In the genomic region with DNA sequence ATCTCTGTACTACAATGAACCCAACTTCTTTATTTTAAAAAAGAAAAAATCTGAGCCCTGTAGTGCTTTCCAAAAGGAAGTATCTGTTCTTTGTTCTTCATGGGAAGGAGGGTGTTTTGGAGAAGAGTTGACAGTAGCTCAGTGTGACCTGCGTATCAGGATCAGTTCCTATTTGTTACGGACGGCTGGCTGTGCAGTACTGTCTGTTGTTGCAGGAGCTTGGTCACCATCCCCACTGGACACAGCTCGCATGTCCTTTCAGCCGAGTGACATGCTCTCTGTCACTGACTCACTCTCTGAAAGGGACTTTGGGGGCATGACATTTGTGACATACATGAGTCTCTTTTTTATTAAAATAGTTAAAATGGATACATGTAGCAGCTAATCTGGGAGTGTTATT, we compare ENCODE assay signal across 14 mouse cellular contexts. TPM values are rescaled to one million over a fixed set of nuclear protein-coding genes. Genes with fewer than 3 reads are reported as not detected.
DNase-seq lines count a peak whose midpoint lies in the region; ATAC-seq and TF ChIP-seq lines count a peak whose summit lies in the region.
"Had no signal": no experiment of that assay in that cellular context is flagged by ENCODE, and none has a peak within 500 bp of the region (broad histone marks: within the 10 kb centered on the region; RNA-seq: fewer than 3 reads in every experiment).

No protein-coding gene starts in this region.

- TF ChIP-seq CTCF in stomach, postnatal 0 days (IDR thresholded peaks at IDR 0.05; ENCODE audit: low read depth) = no peak

- ATAC-seq in hindbrain, embryonic 15.5 days (ENCODE audit: low FRiP score, low read depth) = no peak
- ATAC-seq in hindbrain, embryonic 16.5 days = no peak
- ATAC-seq in midbrain, embryonic 11.5 days (ENCODE audit: low FRiP score) = no peak
- 0 out of 2 replicates have a peak, but pooled peaks have one; percentile 3 for ATAC-seq in stomach, postnatal 0 days (ENCODE audit: low FRiP score, low TSS enrichment)

- 39% methylated on average over 5 of the region's 5 CpGs for WGBS in hindbrain, embryonic 15.5 days
- 37% methylated on average over 5 of the region's 5 CpGs for WGBS in hindbrain, embryonic 16.5 days
- 51% methylated on average over 5 of the region's 5 CpGs for WGBS in midbrain, embryonic 11.5 days
- WGBS in midbrain, embryonic 10.5 days = 56% methylated on average over 5 of the region's 5 CpGs
- 53% methylated on average over 5 of the region's 5 CpGs for WGBS in stomach, postnatal 0 days

- no peak overlapping the region for H3K4me2 ChIP-seq in hindbrain, embryonic 15.5 days
- no peak overlapping the region for H3K4me2 ChIP-seq in hindbrain, embryonic 16.5 days (ENCODE audit: low read length)
- H3K4me2 ChIP-seq in midbrain, embryonic 11.5 days = no peak overlapping the region
- no peak overlapping the region for H3K4me2 ChIP-seq in stomach, postnatal 0 days (replicated peaks; ENCODE audit: low read depth)
- H3K4me2 ChIP-seq: limb, embryonic 15.5 days had no signal

- H3K9ac ChIP-seq in hindbrain, embryonic 15.5 days = no peak overlapping the region
- no peak overlapping the region for H3K9ac ChIP-seq in hindbrain, embryonic 16.5 days (ENCODE audit: low read depth, low read length)
- H3K9ac ChIP-seq in midbrain, embryonic 11.5 days (ENCODE audit: low read length) = no peak overlapping the region
- H3K9ac ChIP-seq in stomach, postnatal 0 days (ENCODE audit: low read length) = no peak overlapping the region
- H3K9ac ChIP-seq: limb, embryonic 15.5 days had no signal

- H3K9me3 ChIP-seq in hindbrain, embryonic 15.5 days = no peaks in the 10 kb centered on the region
- H3K9me3 ChIP-seq in hindbrain, embryonic 16.5 days (ENCODE audit: control insufficient read depth, low read length) = no peaks in the 10 kb centered on the region
- no peaks in the 10 kb centered on the region for H3K9me3 ChIP-seq in midbrain, embryonic 11.5 days (ENCODE audit: control insufficient read depth, low read length)
- no peaks in the 10 kb centered on the region for H3K9me3 ChIP-seq in midbrain, embryonic 10.5 days (replicated peaks)
- H3K9me3 ChIP-seq in stomach, postnatal 0 days (ENCODE audit: control insufficient read depth, low read length) = no peaks in the 10 kb centered on the region
- H3K9me3 ChIP-seq: limb, embryonic 15.5 days had no signal

- TF ChIP-seq EP300 in stomach, postnatal 0 days (optimal IDR thresholded peaks at IDR 0.05) = no peak

- no peaks in the 10 kb centered on the region for H3K36me3 ChIP-seq in hindbrain, embryonic 15.5 days
- H3K36me3 ChIP-seq in hindbrain, embryonic 16.5 days (ENCODE audit: control insufficient read depth, insufficient read depth, low read length) = no peaks in the 10 kb centered on the region
- H3K36me3 ChIP-seq in midbrain, embryonic 11.5 days (ENCODE audit: control insufficient read depth, insufficient read depth, low read length) = no peaks in the 10 kb centered on the region
- H3K36me3 ChIP-seq in midbrain, embryonic 10.5 days = no peaks in the 10 kb centered on the region
- H3K36me3 ChIP-seq in stomach, postnatal 0 days (ENCODE audit: control insufficient read depth, insufficient read depth, low read length) = no peaks in the 10 kb centered on the region

- 0 out of 2 replicates have a peak overlapping the region, but pooled peaks have one; percentile 8 for H3K27ac ChIP-seq in hindbrain, embryonic 15.5 days (replicated peaks)
- no peak overlapping the region for H3K27ac ChIP-seq in hindbrain, embryonic 16.5 days (ENCODE audit: low read depth, low read length)
- H3K27ac ChIP-seq in midbrain, embryonic 11.5 days (ENCODE audit: low read depth, low read length) = no peak overlapping the region
- no peak overlapping the region for H3K27ac ChIP-seq in midbrain, embryonic 10.5 days (replicated peaks)
- H3K27ac ChIP-seq in stomach, postnatal 0 days (replicated peaks) = 0 out of 2 replicates have a peak overlapping the region, but pooled peaks have one; percentile 5
- H3K27ac ChIP-seq: limb, embryonic 15.5 days had no signal

- no peaks in the 10 kb centered on the region for H3K27me3 ChIP-seq in hindbrain, embryonic 15.5 days
- H3K27me3 ChIP-seq in hindbrain, embryonic 16.5 days (replicated peaks; ENCODE audit: control insufficient read depth, insufficient read depth, low read length) = no peaks in the 10 kb centered on the region
- H3K27me3 ChIP-seq in midbrain, embryonic 11.5 days (ENCODE audit: control insufficient read depth, insufficient read depth, low read length) = no peaks in the 10 kb centered on the region
- H3K27me3 ChIP-seq in midbrain, embryonic 10.5 days (ENCODE audit: low read depth, poor library complexity, severe bottlenecking) = no peaks in the 10 kb centered on the region
- no peaks in the 10 kb centered on the region for H3K27me3 ChIP-seq in stomach, postnatal 0 days (ENCODE audit: control insufficient read depth, insufficient read depth, low read length)
- H3K27me3 ChIP-seq: limb, embryonic 15.5 days had no signal

- H3K4me1 ChIP-seq in hindbrain, embryonic 15.5 days (replicated peaks) = peaks cover 17% of the 10 kb centered on the region
- H3K4me1 ChIP-seq in hindbrain, embryonic 16.5 days (ENCODE audit: control insufficient read depth, insufficient read depth, low read depth, low read length) = peaks cover 9% of the 10 kb centered on the region
- peaks cover 5% of the 10 kb centered on the region; the same call in 1 of the 2 replicates for H3K4me1 ChIP-seq in midbrain, embryonic 11.5 days (ENCODE audit: control insufficient read depth, insufficient read depth, low read length)
- H3K4me1 ChIP-seq in midbrain, embryonic 10.5 days = peaks cover 13% of the 10 kb centered on the region
- H3K4me1 ChIP-seq in stomach, postnatal 0 days (replicated peaks; ENCODE audit: control insufficient read depth, insufficient read depth) = peaks cover 2% of the 10 kb centered on the region; the same call in 1 of the 2 replicates

- DNase-seq in cerebellum, adult 11-12 months = peak; percentile 54
- DNase-seq in cerebellum, adult 11 months = no peak
- DNase-seq in midbrain, embryonic 11.5 days (ENCODE audit: low spot score, missing footprints) = peak; percentile 83
- no peak for DNase-seq in midbrain, embryonic 10.5 days (ENCODE audit: low spot score)
- DNase-seq in stomach, postnatal 0 days (ENCODE audit: low spot score) = no peak
- DNase-seq in adrenal gland, adult 8-10 months = no peak
- DNase-seq: embryo, embryonic 11 days; kidney, adult 9 months; layer of hippocampus, postnatal 36 days; lung, postnatal 36 days; spleen, adult 18-20 months had no signal

- no peak overlapping the region for H3K4me3 ChIP-seq in hindbrain, embryonic 15.5 days
- no peak overlapping the region for H3K4me3 ChIP-seq in hindbrain, embryonic 16.5 days (ENCODE audit: low read length)
- no peak overlapping the region for H3K4me3 ChIP-seq in midbrain, embryonic 11.5 days (ENCODE audit: low read depth, low read length)
- H3K4me3 ChIP-seq in midbrain, embryonic 10.5 days = no peak overlapping the region
- H3K4me3 ChIP-seq in stomach, postnatal 0 days (ENCODE audit: low read depth, low read length) = no peak overlapping the region
- H3K4me3 ChIP-seq: limb, embryonic 15.5 days had no signal

RNA-seq across cellular contexts. Expression of gene Pkp4, which starts 47.1 kb away (rescaled TPM):
- polyA plus RNA-seq in hindbrain, embryonic 15.5 days (2015; fragmentation: Nextera tagmentation; extraction: Ambion mirVana) = 24.7 and 26.4 TPM in 2 replicates
- polyA plus RNA-seq in hindbrain, embryonic 16.5 days (2015; fragmentation: Nextera tagmentation; extraction: Ambion mirVana) = 26.1 and 29.2 TPM in 2 replicates
- 19.0 and 20.2 TPM in 2 replicates for polyA plus RNA-seq in midbrain, embryonic 11.5 days (2014; fragmentation: Nextera tagmentation; extraction: Ambion mirVana)
- polyA plus RNA-seq in midbrain, embryonic 10.5 days (2016; fragmentation: Nextera tagmentation; extraction: Ambion mirVana) = 18.7 and 19.1 TPM in 2 replicates
- 16.8 and 16.9 TPM in 2 replicates for polyA plus RNA-seq in stomach, postnatal 0 days (2015; fragmentation: Nextera tagmentation; extraction: Ambion mirVana)
- total RNA-seq in adrenal gland, adult 8-10 months (2022) = 10 to 100 TPM; 40.7 to 55.5 (median 45.6) TPM

RNA-seq across cellular contexts. Expression of gene Ccdc148, which starts 47.2 kb away (rescaled TPM):
- polyA plus RNA-seq in hindbrain, embryonic 15.5 days (2015; fragmentation: Nextera tagmentation; extraction: Ambion mirVana) = 5.5 and 5.9 TPM in 2 replicates
- polyA plus RNA-seq in hindbrain, embryonic 16.5 days (2015; fragmentation: Nextera tagmentation; extraction: Ambion mirVana) = 5.8 and 7.1 TPM in 2 replicates
- 0.55 and 0.80 TPM in 2 replicates for polyA plus RNA-seq in midbrain, embryonic 11.5 days (2014; fragmentation: Nextera tagmentation; extraction: Ambion mirVana)
- polyA plus RNA-seq in midbrain, embryonic 10.5 days (2016; fragmentation: Nextera tagmentation; extraction: Ambion mirVana) = 0.89 and 1.4 TPM in 2 replicates
- 0.24 and 0.47 TPM in 2 replicates for polyA plus RNA-seq in stomach, postnatal 0 days (2015; fragmentation: Nextera tagmentation; extraction: Ambion mirVana)
- 1 to 10 TPM; 1.1 to 2.9 (median 2.2) TPM for total RNA-seq in adrenal gland, adult 8-10 months (2022)

Comparison
In these comparisons a context has a peak if more than half of its experiments do, and no peak if none do; other contexts are left out.
1. DNase-seq: peak in cerebellum, adult 11-12 months (single experiment) and midbrain, embryonic 11.5 days (single experiment); none in cerebellum, adult 11 months (single experiment), midbrain, embryonic 10.5 days (single experiment), stomach, postnatal 0 days (single experiment) and adrenal gland, adult 8-10 months (single experiment).
2. H3K27ac ChIP-seq: peak in hindbrain, embryonic 15.5 days (single experiment) and stomach, postnatal 0 days (single experiment); none in hindbrain, embryonic 16.5 days (single experiment), midbrain, embryonic 11.5 days (single experiment) and midbrain, embryonic 10.5 days (single experiment).